Mouse (Mus musculus) forebrain, embryonic 12.5 days (tissue): ENCODE data around the gene Bag1. TPM values are rescaled to one million over a fixed set of nuclear protein-coding genes. Genes with fewer than 3 reads are reported as not detected.
"Not testable (repeated sequence)": the region's sequence is repeated elsewhere in the genome, so short reads cannot be mapped to it uniquely, and the experiment has no call there.

Source experiments
- ATAC-seq: fragments of 200-750 bp; cut with Nextera tagmentation; 2 replicates; pipeline ENCODE4 v1.8.0; 2017; ENCODE audit warnings: moderate TSS enrichment; ENCODE audit not compliant: low FRiP score
- H3K27ac ChIP-seq: fragments of 300-500 bp; sonication (generic); 2 replicates; pipeline ENCODE4 v1.5.1; 2016; ENCODE audit warnings: mild to moderate bottlenecking
- H3K27me3 ChIP-seq: fragments of 300-500 bp; sonication (generic); 2 replicates; pipeline ENCODE4 v1.6.1; 2016; ENCODE audit warnings: mild to moderate bottlenecking
- H3K36me3 ChIP-seq: fragments of 300-500 bp; sonication (generic); replicated peaks from 2 replicates; pipeline ENCODE4 v1.6.1; 2016; ENCODE audit warnings: mild to moderate bottlenecking
- H3K4me1 ChIP-seq: fragments of 300-500 bp; sonication (generic); 2 replicates; pipeline ENCODE4 v1.6.1; 2016
- H3K4me2 ChIP-seq: fragments of 300-500 bp; sonication (generic); 2 replicates; pipeline ENCODE4 v1.6.1; 2016; ENCODE audit warnings: mild to moderate bottlenecking, moderate library complexity
- H3K4me3 ChIP-seq: fragments of 300-500 bp; sonication (generic); replicated peaks from 2 replicates; pipeline ENCODE4 v1.5.1; 2016; ENCODE audit warnings: mild to moderate bottlenecking
- H3K9ac ChIP-seq: fragments of 300-500 bp; sonication (generic); 2 replicates; pipeline ENCODE4 v1.6.1; 2016; ENCODE audit warnings: mild to moderate bottlenecking
- H3K9me3 ChIP-seq: fragments of 300-500 bp; sonication (generic); 2 replicates; pipeline ENCODE4 v1.6.1; 2016
- WGBS: fragments of 180-500 bp; shearing (Covaris S2); methylation state at CpG from one replicate; pipeline ENCODE4 v1.1.7; 2016; 5-methylcytosine and 5-hydroxymethylcytosine counted together
- polyA plus RNA-seq: library from polyadenylated mRNA; unstranded; fragments of >200 nt; fragmentation: Nextera tagmentation; extraction: Ambion mirVana; gene quantifications from 2 replicates; pipeline ENCODE4 v1.2.1, GENCODE M21; 2016

Bag1 gene
- polyA plus RNA-seq, 1 experiment from 2014 or later, result 229 TPM

GRCm38 (mm10) chr4:40969781-40970591, 21.9 kb upstream of the Bag1 start:
- H3K4me2 ChIP-seq, result peak overlapping the region; percentile 76
- no peaks in the 10 kb centered on the region for H3K27me3 ChIP-seq
- peak; percentile 25; the same call in 1 of the 2 replicates for ATAC-seq
- peak overlapping the region; percentile 94 for H3K9ac ChIP-seq
- no peaks in the 10 kb centered on the region for H3K9me3 ChIP-seq
- WGBS, result 11% methylated on average over 13 of the region's 13 CpGs
- peak overlapping the region; percentile 90 for H3K27ac ChIP-seq
- peaks cover 19% of the 10 kb centered on the region for H3K36me3 ChIP-seq
- H3K4me3 ChIP-seq, result peak overlapping the region; percentile 97
- H3K4me1 ChIP-seq, result peaks cover 19% of the 10 kb centered on the region

GRCm38 (mm10) chr4:40969161-40969560, 21.1 kb upstream of the Bag1 start:
- Histone ChIP-seq H3K9ac (0 out of 2 replicates have a peak overlapping the region, but pooled peaks have one; percentile 94), H3K4me1 (peaks cover 19% of the 10 kb centered on the region), H3K9me3 (no peaks in the 10 kb centered on the region), H3K27ac (no peak overlapping the region), H3K4me3 (no peak overlapping the region), H3K36me3 (peaks cover 23% of the 10 kb centered on the region), H3K27me3 (no peaks in the 10 kb centered on the region), H3K4me2 (no peak overlapping the region)
- ATAC-seq, result no peak
- WGBS, result 82% methylated on average over 4 of the region's 4 CpGs

- Histone ChIP-seq H3K4me1 (no peaks in the 10 kb centered on the region), H3K9ac (no peak overlapping the region), H3K27me3 (no peaks in the 10 kb centered on the region), H3K4me2 (no peak overlapping the region), H3K27ac (no peak overlapping the region), H3K36me3 (peaks cover 72% of the 10 kb centered on the region), H3K9me3 (no peaks in the 10 kb centered on the region), H3K4me3 (no peak overlapping the region)
- WGBS, result 92% methylated on average over 3 of the region's 3 CpGs
- ATAC-seq, result no peak
These were observed 15.4 kb upstream of the Bag1 start for GRCm38 (mm10) chr4:40963536-40963935.

GRCm38 (mm10) chr4:40955942-40956341, 7.8 kb upstream of the Bag1 start:
- 93% methylated on average over 6 of the region's 6 CpGs for WGBS
- no peaks in the 10 kb centered on the region for H3K4me1 ChIP-seq
- peaks cover 80% of the 10 kb centered on the region for H3K36me3 ChIP-seq

GRCm38 (mm10) chr4:40953521-40953920, 5.4 kb upstream of the Bag1 start:
- H3K27ac ChIP-seq, result no peak overlapping the region
- no peaks in the 10 kb centered on the region for H3K9me3 ChIP-seq
- peaks cover 9% of the 10 kb centered on the region for H3K4me1 ChIP-seq
- no peak for ATAC-seq
- H3K4me3 ChIP-seq, result no peak overlapping the region
- H3K4me2 ChIP-seq, result no peak overlapping the region
- peaks cover 59% of the 10 kb centered on the region for H3K36me3 ChIP-seq
- H3K9ac ChIP-seq, result no peak overlapping the region
- WGBS, result 95% methylated on average over 1 of the region's 1 CpGs
- no peaks in the 10 kb centered on the region for H3K27me3 ChIP-seq

More at GRCm38 (mm10) chr4:40955942-40956341, 7.8 kb upstream of the Bag1 start:
- Histone ChIP-seq H3K9me3 (no peaks in the 10 kb centered on the region), H3K27ac (no peak overlapping the region), H3K4me3 (no peak overlapping the region), H3K27me3 (no peaks in the 10 kb centered on the region), H3K9ac (no peak overlapping the region), H3K4me2 (no peak overlapping the region)
- ATAC-seq, result no peak

- Histone ChIP-seq H3K4me3 (peak overlapping the region; percentile 88), H3K27me3 (no peaks in the 10 kb centered on the region), H3K9me3 (no peaks in the 10 kb centered on the region), H3K9ac (peak overlapping the region; percentile 89), H3K4me2 (peak overlapping the region; percentile 85), H3K36me3 (peaks cover 44% of the 10 kb centered on the region), H3K27ac (peak overlapping the region; percentile 87), H3K4me1 (peaks cover 24% of the 10 kb centered on the region)
- no peak for ATAC-seq
- under 1% methylated on average over 40 of the region's 40 CpGs for WGBS
These were observed 432 bp downstream of the Bag1 start for GRCm38 (mm10) chr4:40947565-40948159.

- ATAC-seq, result no peak
- Histone ChIP-seq H3K4me1 (peaks cover 24% of the 10 kb centered on the region), H3K36me3 (peaks cover 49% of the 10 kb centered on the region), H3K27me3 (no peaks in the 10 kb centered on the region), H3K4me3 (peak overlapping the region; percentile 88), H3K9ac (peak overlapping the region; percentile 89; the same call in 1 of the 2 replicates), H3K4me2 (peak overlapping the region; percentile 85), H3K9me3 (no peaks in the 10 kb centered on the region), H3K27ac (no peak overlapping the region)
- WGBS, result 88% methylated on average over 7 of the region's 7 CpGs
These were observed 1.5 kb downstream of the Bag1 start for GRCm38 (mm10) chr4:40946516-40947121.

GRCm38 (mm10) chr4:40943651-40944050, 4.4 kb downstream of the Bag1 start:
- no peak overlapping the region for H3K9ac ChIP-seq
- 97% methylated on average over 5 of the region's 5 CpGs for WGBS
- 0 out of 2 replicates have a peak, but pooled peaks cover 6% of the 10 kb centered on the region for H3K9me3 ChIP-seq
- no peaks in the 10 kb centered on the region for H3K27me3 ChIP-seq
- no peak for ATAC-seq
- H3K4me3 ChIP-seq, result no peak overlapping the region
- H3K4me2 ChIP-seq, result no peak overlapping the region
- peaks cover 15% of the 10 kb centered on the region for H3K4me1 ChIP-seq
- no peak overlapping the region for H3K27ac ChIP-seq
- H3K36me3 ChIP-seq, result peaks cover 72% of the 10 kb centered on the region

GRCm38 (mm10) chr4:40938793-40939192, 9.3 kb downstream of the Bag1 start:
- no peaks in the 10 kb centered on the region for H3K27me3 ChIP-seq
- H3K27ac ChIP-seq, result no peak overlapping the region
- ATAC-seq, result no peak
- H3K36me3 ChIP-seq, result peaks cover 95% of the 10 kb centered on the region
- 0 out of 2 replicates have a peak, but pooled peaks cover 6% of the 10 kb centered on the region for H3K9me3 ChIP-seq
- no peak overlapping the region for H3K4me3 ChIP-seq
- no peak overlapping the region for H3K9ac ChIP-seq
- no peak overlapping the region for H3K4me2 ChIP-seq
- H3K4me1 ChIP-seq, result no peaks in the 10 kb centered on the region
- WGBS, result 97% methylated on average over 5 of the region's 5 CpGs

- H3K4me1 ChIP-seq, result no peaks in the 10 kb centered on the region
- no peak overlapping the region for H3K4me2 ChIP-seq
- no peak overlapping the region for H3K4me3 ChIP-seq
- H3K9ac ChIP-seq, result no peak overlapping the region
- H3K36me3 ChIP-seq, result peaks cover 92% of the 10 kb centered on the region
- 0 out of 2 replicates have a peak, but pooled peaks cover 6% of the 10 kb centered on the region for H3K9me3 ChIP-seq
- ATAC-seq, result no peak
- no peak overlapping the region for H3K27ac ChIP-seq
- H3K27me3 ChIP-seq, result no peaks in the 10 kb centered on the region
- WGBS, result 88% methylated on average over 9 of the region's 9 CpGs
These were observed 11.8 kb downstream of the Bag1 start for GRCm38 (mm10) chr4:40936175-40936839.

GRCm38 (mm10) chr4:40934369-40934768, 13.7 kb downstream of the Bag1 start:
- 92% methylated on average over 3 of the region's 3 CpGs for WGBS
- not testable (repeated sequence) for ATAC-seq, H3K9me3 ChIP-seq, H3K4me2 ChIP-seq, H3K9ac ChIP-seq, H3K4me3 ChIP-seq, H3K27ac ChIP-seq, H3K27me3 ChIP-seq, H3K4me1 ChIP-seq
- peaks cover 72% of the 10 kb centered on the region for H3K36me3 ChIP-seq

GRCm38 (mm10) chr4:40933694-40934093, 14.4 kb downstream of the Bag1 start:
- no peak overlapping the region for H3K9ac ChIP-seq
- no peaks in the 10 kb centered on the region for H3K4me1 ChIP-seq
- ATAC-seq, result no peak
- no peak overlapping the region for H3K4me2 ChIP-seq
- WGBS, result 94% methylated on average over 5 of the region's 5 CpGs
- H3K36me3 ChIP-seq, result peaks cover 66% of the 10 kb centered on the region
- no peaks in the 10 kb centered on the region for H3K9me3 ChIP-seq
- H3K27ac ChIP-seq, result no peak overlapping the region
- no peak overlapping the region for H3K4me3 ChIP-seq
- H3K27me3 ChIP-seq, result no peaks in the 10 kb centered on the region
